Mouse (Mus musculus): ENCODE measurements around the gene 4931428L18Rik.

DNA sequence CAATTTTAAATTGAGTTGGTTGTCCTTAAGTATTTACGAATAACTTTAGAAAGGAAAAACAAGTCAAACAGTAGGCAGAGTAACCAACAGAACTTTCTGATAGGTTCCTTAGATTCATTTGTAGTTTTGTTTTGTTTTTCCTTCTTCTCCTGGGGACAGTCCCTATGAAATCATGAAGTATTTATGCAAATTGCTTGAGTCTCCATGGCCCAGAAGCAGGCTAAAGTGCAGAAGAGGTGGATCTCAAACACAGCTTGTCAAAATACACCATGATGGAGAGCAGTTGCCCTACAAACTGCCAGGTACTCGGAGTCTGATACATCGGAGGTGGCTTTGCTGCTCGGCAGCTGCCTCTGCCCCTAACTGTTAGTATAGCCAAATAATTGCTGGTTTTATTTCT is 179.7 kb downstream of the 4931428L18Rik start:
- TF ChIP-seq CTCF (IDR thresholded peaks at IDR 0.05; ENCODE audit: borderline replicate concordance, control insufficient read depth, extremely low read depth, insufficient read depth, low read length, poor library complexity) (no peak), POLR2A (IDR thresholded peaks at IDR 0.05; ENCODE audit: control insufficient read depth, extremely low read depth, insufficient read depth, low read length, poor library complexity) (no peak)

Measured in thymus, adult 2 months (tissue).